Mouse (Mus musculus) liver, embryonic 15.5 days (tissue): ENCODE measurements around the gene Fbxo9. TPM values are rescaled to one million over a fixed set of nuclear protein-coding genes. Genes with fewer than 3 reads are reported as not detected.

Experiments used
- ATAC-seq: fragments of 200-750 bp; cut with Nextera tagmentation; 2 replicates; pipeline ENCODE4 v1.8.0; 2017; ENCODE audit warnings: moderate number of reproducible peaks, mild to moderate bottlenecking, moderate library complexity; ENCODE audit not compliant: insufficient read depth
- H3K27ac ChIP-seq: fragments of 300-500 bp; sonication (generic); replicated peaks from 2 replicates; pipeline ENCODE4 v1.5.1; 2015; ENCODE audit warnings: mild to moderate bottlenecking, inconsistent platforms
- H3K27me3 ChIP-seq: fragments of 300-500 bp; sonication (generic); 2 replicates; pipeline ENCODE4 v1.6.1; 2015; ENCODE audit warnings: mild to moderate bottlenecking, inconsistent platforms
- H3K36me3 ChIP-seq: fragments of 300-500 bp; sonication (generic); replicated peaks from 2 replicates; pipeline ENCODE4 v1.6.1; 2015; ENCODE audit warnings: moderate library complexity, mild to moderate bottlenecking, inconsistent platforms
- H3K4me1 ChIP-seq: fragments of 300-500 bp; sonication (generic); replicated peaks from 2 replicates; pipeline ENCODE4 v1.6.1; 2015; ENCODE audit warnings: inconsistent platforms
- H3K4me2 ChIP-seq: fragments of 300-500 bp; sonication (generic); 2 replicates; pipeline ENCODE4 v1.6.1; 2015; ENCODE audit warnings: moderate library complexity, mild to moderate bottlenecking, inconsistent platforms
- H3K4me3 ChIP-seq: fragments of 300-500 bp; sonication (generic); replicated peaks from 2 replicates; pipeline ENCODE4 v1.5.1; 2015; ENCODE audit warnings: mild to moderate bottlenecking, inconsistent platforms
- H3K9ac ChIP-seq: fragments of 300-500 bp; sonication (generic); 2 replicates; pipeline ENCODE4 v1.6.1; 2015; ENCODE audit warnings: moderate library complexity, mild to moderate bottlenecking, inconsistent platforms
- H3K9me3 ChIP-seq: fragments of 300-500 bp; sonication (generic); replicated peaks from 2 replicates; pipeline ENCODE4 v1.6.1; 2016; ENCODE audit warnings: inconsistent platforms
- WGBS: fragments of 180-500 bp; shearing (Covaris S2); methylation state at CpG from one replicate; pipeline ENCODE4 v1.1.7; 2015; ENCODE audit warnings: mixed read lengths; ENCODE audit not compliant: insufficient replicate concordance; 5-methylcytosine and 5-hydroxymethylcytosine counted together
- polyA plus RNA-seq: library from polyadenylated mRNA; unstranded; fragments of >200 nt; fragmentation: Nextera tagmentation; extraction: Ambion mirVana; gene quantifications from 2 replicates; pipeline ENCODE4 v1.2.1, GENCODE M21; 2015

Fbxo9 gene
- polyA plus RNA-seq, 1 experiment from 2014 or later, result 74.2 TPM

GRCm38 (mm10) chr9:78107912-78108795 lies 711 bp downstream of the Fbxo9 start:
- Histone ChIP-seq H3K4me3 (peak overlapping the region; percentile 96), H3K9me3 (no peaks in the 10 kb centered on the region), H3K27ac (peak overlapping the region; percentile 99), H3K36me3 (peaks cover 25% of the 10 kb centered on the region), H3K4me1 (peaks cover 60% of the 10 kb centered on the region), H3K4me2 (peak overlapping the region; percentile 97), H3K9ac (peak overlapping the region; percentile 100), H3K27me3 (no peaks in the 10 kb centered on the region)
- under 1% methylated on average over 88 of the region's 88 CpGs for WGBS
- ATAC-seq, result peak; percentile 80

GRCm38 (mm10) chr9:78107582-78107911 lies 1.3 kb downstream of the Fbxo9 start:
- Histone ChIP-seq H3K4me1 (peaks cover 59% of the 10 kb centered on the region), H3K4me2 (peak overlapping the region; percentile 97), H3K4me3 (peak overlapping the region; percentile 96), H3K27me3 (no peaks in the 10 kb centered on the region), H3K9ac (peak overlapping the region; percentile 100), H3K36me3 (peaks cover 30% of the 10 kb centered on the region), H3K9me3 (no peaks in the 10 kb centered on the region), H3K27ac (peak overlapping the region; percentile 99)
- WGBS, result 15% methylated on average over 6 of the region's 6 CpGs
- no peak for ATAC-seq

- 53% methylated on average over 4 of the region's 4 CpGs for WGBS
- peaks cover 63% of the 10 kb centered on the region for H3K4me1 ChIP-seq
- H3K4me3 ChIP-seq, result peak overlapping the region; percentile 96
- peak overlapping the region; percentile 100 for H3K9ac ChIP-seq
- H3K36me3 ChIP-seq, result peaks cover 35% of the 10 kb centered on the region
- no peaks in the 10 kb centered on the region for H3K9me3 ChIP-seq
- H3K27ac ChIP-seq, result peak overlapping the region; percentile 99
- no peaks in the 10 kb centered on the region for H3K27me3 ChIP-seq
- H3K4me2 ChIP-seq, result peak overlapping the region; percentile 97
- ATAC-seq, result no peak
Measured at GRCm38 (mm10) chr9:78106821-78107220, 2.0 kb downstream of the Fbxo9 start.

- Histone ChIP-seq H3K4me2 (peak overlapping the region; percentile 97), H3K4me3 (peak overlapping the region; percentile 96), H3K4me1 (peaks cover 67% of the 10 kb centered on the region), H3K36me3 (peaks cover 48% of the 10 kb centered on the region), H3K27me3 (no peaks in the 10 kb centered on the region), H3K9me3 (no peaks in the 10 kb centered on the region), H3K9ac (peak overlapping the region; percentile 100), H3K27ac (peak overlapping the region; percentile 99)
- peak; percentile 78 for ATAC-seq
- WGBS, result 13% methylated on average over 6 of the region's 6 CpGs
Measured at GRCm38 (mm10) chr9:78105501-78105932, 3.3 kb downstream of the Fbxo9 start.

- Histone ChIP-seq H3K9ac (peak overlapping the region; percentile 100), H3K4me3 (peak overlapping the region; percentile 96), H3K4me1 (peaks cover 62% of the 10 kb centered on the region), H3K4me2 (peak overlapping the region; percentile 97), H3K36me3 (peaks cover 53% of the 10 kb centered on the region), H3K27ac (peak overlapping the region; percentile 99), H3K9me3 (no peaks in the 10 kb centered on the region), H3K27me3 (no peaks in the 10 kb centered on the region)
- 13% methylated on average over 6 of the region's 6 CpGs for WGBS
- peak; percentile 24 for ATAC-seq
Measured at GRCm38 (mm10) chr9:78104973-78105372, 3.9 kb downstream of the Fbxo9 start.

GRCm38 (mm10) chr9:78103965-78104560 lies 4.8 kb downstream of the Fbxo9 start:
- peak overlapping the region; percentile 99 for H3K27ac ChIP-seq
- 77% methylated on average over 8 of the region's 8 CpGs for WGBS
- H3K4me3 ChIP-seq, result peak overlapping the region; percentile 96
- H3K4me2 ChIP-seq, result peak overlapping the region; percentile 97
- no peaks in the 10 kb centered on the region for H3K27me3 ChIP-seq
- H3K9ac ChIP-seq, result no peak overlapping the region
- no peak for ATAC-seq
- peaks cover 62% of the 10 kb centered on the region for H3K36me3 ChIP-seq
- H3K4me1 ChIP-seq, result peaks cover 53% of the 10 kb centered on the region
- no peaks in the 10 kb centered on the region for H3K9me3 ChIP-seq

GRCm38 (mm10) chr9:78101431-78101830 lies 7.4 kb downstream of the Fbxo9 start:
- ATAC-seq, result no peak
- H3K4me2 ChIP-seq, result no peak overlapping the region
- no peaks in the 10 kb centered on the region for H3K27me3 ChIP-seq
- 25% methylated on average over 4 of the region's 4 CpGs for WGBS
- no peak overlapping the region; the same call in 1 of the 2 replicates for H3K27ac ChIP-seq
- no peak overlapping the region for H3K9ac ChIP-seq
- H3K4me1 ChIP-seq, result peaks cover 43% of the 10 kb centered on the region
- H3K4me3 ChIP-seq, result no peak overlapping the region
- H3K9me3 ChIP-seq, result peaks cover 7% of the 10 kb centered on the region; the same call in 1 of the 2 replicates
- peaks cover 83% of the 10 kb centered on the region for H3K36me3 ChIP-seq

- Histone ChIP-seq H3K9ac (no peak overlapping the region), H3K4me2 (no peak overlapping the region), H3K4me3 (no peak overlapping the region), H3K36me3 (peaks cover 83% of the 10 kb centered on the region), H3K27me3 (no peaks in the 10 kb centered on the region), H3K9me3 (peaks cover 7% of the 10 kb centered on the region; the same call in 1 of the 2 replicates), H3K4me1 (peaks cover 39% of the 10 kb centered on the region), H3K27ac (no peak overlapping the region)
- WGBS, result 25% methylated on average over 5 of the region's 5 CpGs
- no peak for ATAC-seq
Measured at GRCm38 (mm10) chr9:78100956-78101355, 7.9 kb downstream of the Fbxo9 start.

GRCm38 (mm10) chr9:78096376-78096775 lies 12.5 kb downstream of the Fbxo9 start:
- Histone ChIP-seq H3K9me3 (peaks cover 7% of the 10 kb centered on the region; the same call in 1 of the 2 replicates), H3K36me3 (peaks cover 98% of the 10 kb centered on the region), H3K27me3 (no peaks in the 10 kb centered on the region), H3K4me3 (no peak overlapping the region), H3K4me1 (peaks cover 1% of the 10 kb centered on the region; the same call in 1 of the 2 replicates), H3K9ac (no peak overlapping the region), H3K27ac (no peak overlapping the region), H3K4me2 (no peak overlapping the region)
- ATAC-seq, result no peak
- WGBS, result 91% methylated on average over 6 of the region's 6 CpGs

GRCm38 (mm10) chr9:78095686-78096085 lies 13.2 kb downstream of the Fbxo9 start:
- no peaks in the 10 kb centered on the region for H3K27me3 ChIP-seq
- peaks cover 7% of the 10 kb centered on the region; the same call in 1 of the 2 replicates for H3K9me3 ChIP-seq
- H3K9ac ChIP-seq, result no peak overlapping the region
- H3K27ac ChIP-seq, result no peak overlapping the region
- no peak for ATAC-seq
- no peak overlapping the region for H3K4me2 ChIP-seq
- peaks cover 98% of the 10 kb centered on the region for H3K36me3 ChIP-seq
- WGBS, result 88% methylated on average over 12 of the region's 12 CpGs
- no peaks in the 10 kb centered on the region for H3K4me1 ChIP-seq
- no peak overlapping the region for H3K4me3 ChIP-seq

- Histone ChIP-seq H3K27me3 (no peaks in the 10 kb centered on the region), H3K36me3 (peaks cover 98% of the 10 kb centered on the region), H3K4me3 (no peak overlapping the region), H3K4me2 (no peak overlapping the region), H3K4me1 (0 out of 2 replicates have a peak, but pooled peaks cover 3% of the 10 kb centered on the region), H3K9ac (no peak overlapping the region), H3K9me3 (no peaks in the 10 kb centered on the region), H3K27ac (no peak overlapping the region)
- no peak for ATAC-seq
- 87% methylated on average over 3 of the region's 3 CpGs for WGBS
Measured at GRCm38 (mm10) chr9:78090596-78090995, 18.3 kb downstream of the Fbxo9 start.
